Mouse (Mus musculus) common myeloid progenitor, adult 5-6 weeks (primary cell): ENCODE data around the gene Foxf1. TPM values are rescaled to one million over a fixed set of nuclear protein-coding genes. Genes with fewer than 3 reads are reported as not detected.

Experiments
- ATAC-seq: replicated peaks from 2 replicates; pipeline ENCODE4 v1.8.0; 2016; ENCODE audit warnings: low read depth, mild to moderate bottlenecking, moderate TSS enrichment, inconsistent platforms; ENCODE audit not compliant: poor library complexity, severe bottlenecking
- total RNA-seq: library from RNA; stranded (forward); fragments of 200-1000, 187-1606 nt; gene quantifications from 2 replicates; pipeline ENCODE4 v1.2.3, GENCODE M21; 2017

Foxf1 gene
- total RNA-seq, 1 experiment from 2014 or later: not detected

GRCm38 (mm10) chr8:121081398-121081797, 2.8 kb upstream of the Foxf1 start:
- ATAC-seq: no peak

GRCm38 (mm10) chr8:121082218-121083092, 1.7 kb upstream of the Foxf1 start:
- no peak for ATAC-seq

- ATAC-seq: peak; percentile 40; the same call in 1 of the 2 replicates
Measured at GRCm38 (mm10) chr8:121083093-121083935, 872 bp upstream of the Foxf1 start.

- ATAC-seq: no peak
Measured at GRCm38 (mm10) chr8:121083936-121084209, 313 bp upstream of the Foxf1 start.

- no peak for ATAC-seq
Measured at GRCm38 (mm10) chr8:121085011-121085410, 825 bp downstream of the Foxf1 start.

- ATAC-seq: no peak
Measured at GRCm38 (mm10) chr8:121085561-121085960, 1.4 kb downstream of the Foxf1 start.

GRCm38 (mm10) chr8:121086004-121086900, 2.1 kb downstream of the Foxf1 start:
- ATAC-seq: no peak

- ATAC-seq: no peak
Measured at GRCm38 (mm10) chr8:121088281-121088680, 4.1 kb downstream of the Foxf1 start.

- no peak for ATAC-seq
Measured at GRCm38 (mm10) chr8:121088871-121089630, 4.9 kb downstream of the Foxf1 start.

GRCm38 (mm10) chr8:121089631-121090380, 5.6 kb downstream of the Foxf1 start:
- ATAC-seq: no peak

GRCm38 (mm10) chr8:121090716-121091115, 6.5 kb downstream of the Foxf1 start:
- no peak for ATAC-seq

GRCm38 (mm10) chr8:121092141-121092540, 8.0 kb downstream of the Foxf1 start:
- ATAC-seq: no peak

GRCm38 (mm10) chr8:121092627-121093026, 8.4 kb downstream of the Foxf1 start:
- peak; percentile 76 for ATAC-seq

GRCm38 (mm10) chr8:121093496-121093895, 9.3 kb downstream of the Foxf1 start:
- ATAC-seq: no peak

GRCm38 (mm10) chr8:121104049-121104818, 20.0 kb downstream of the Foxf1 start:
- peak; percentile 53; the same call in 1 of the 2 replicates for ATAC-seq

GRCm38 (mm10) chr8:121107668-121108656, 23.8 kb downstream of the Foxf1 start, which contains the start of gene Mthfsd:
Mthfsd (minus strand) TSS chr8:121108392.
- peak; percentile 90 for ATAC-seq

- ATAC-seq: no peak
Measured at GRCm38 (mm10) chr8:121108657-121109056, 24.5 kb downstream of the Foxf1 start.
